Mouse (Mus musculus) MEL (cell line): ENCODE results near the gene Fgr. TPM values are rescaled to one million over a fixed set of nuclear protein-coding genes. Genes with fewer than 3 reads are reported as not detected.

Experiments
- DNase-seq: peaks from one replicate; pipeline ENCODE4 v3.0.0; 2011; ENCODE audit warnings: low read depth, low spot score
- H3K27ac ChIP-seq: 2 replicates; pipeline ENCODE4 v1.5.1; 2012; ENCODE audit warnings: low read depth, mild to moderate bottlenecking, control low read depth, low read length, moderate library complexity; ENCODE audit not compliant: control insufficient read depth
- H3K27me3 ChIP-seq, 2 experiments: fragments of 150-350 bp in 1 of 2; sonication (generic) in 1 of 2; 2 replicates each; pipeline ENCODE4 v1.6.1; 2012; ENCODE audit warnings: low read length in 2 of 2, mild to moderate bottlenecking in 2 of 2, improper control_type of control experiment in 1 of 2, moderate library complexity in 1 of 2; ENCODE audit not compliant: insufficient read depth in 2 of 2, control insufficient read depth in 1 of 2
- H3K36me3 ChIP-seq, 2 experiments: 2 replicates each; pipeline ENCODE4 v1.6.1; 2012 to 2014; ENCODE audit warnings: low read length in 2 of 2, improper control_type of control experiment in 1 of 2, inconsistent platforms in 1 of 2, mild to moderate bottlenecking in 1 of 2; ENCODE audit not compliant: insufficient read depth in 2 of 2, control insufficient read depth in 1 of 2
- H3K4me1 ChIP-seq, 2 experiments: fragments of 150-350 bp in 1 of 2; sonication (generic) in 1 of 2; 2 replicates each; pipeline ENCODE4 v1.6.1; 2012; ENCODE audit warnings: low read length in 2 of 2, improper control_type of control experiment in 1 of 2, mild to moderate bottlenecking in 1 of 2; ENCODE audit not compliant: insufficient read depth in 2 of 2, control insufficient read depth in 1 of 2
- H3K4me3 ChIP-seq, 2 experiments: fragments of 150-350 bp in 1 of 2; sonication (generic) in 1 of 2; 2 replicates each; pipeline ENCODE4 v1.5.1; 2012; ENCODE audit warnings: low read depth in 2 of 2, low read length in 2 of 2, mild to moderate bottlenecking in 2 of 2, moderate library complexity in 2 of 2, control low read depth in 1 of 2, improper control_type of control experiment in 1 of 2; ENCODE audit not compliant: control insufficient read depth in 1 of 2, insufficient read depth in 1 of 2
- H3K79me2 ChIP-seq: 2 replicates; pipeline ENCODE4 v1.6.1; 2012; ENCODE audit warnings: mild to moderate bottlenecking, low read length, moderate library complexity; ENCODE audit not compliant: control insufficient read depth, poor library complexity, insufficient read depth
- H3K9ac ChIP-seq: 2 replicates; pipeline ENCODE4 v1.6.1; 2012; ENCODE audit warnings: low read depth, mild to moderate bottlenecking, control low read depth, low read length, moderate library complexity; ENCODE audit not compliant: control insufficient read depth, poor library complexity, severe bottlenecking
- H3K9me3 ChIP-seq: fragments of 150-350 bp; sonication (generic); replicated peaks from 2 replicates; pipeline ENCODE4 v1.6.1; 2012; ENCODE audit warnings: mild to moderate bottlenecking, low read length, improper control_type of control experiment, moderate library complexity; ENCODE audit not compliant: insufficient read depth
- CTCF ChIP-seq, 3 experiments: IDR thresholded peaks in 2 of 3; conservative IDR thresholded peaks in 1 of 3; 2 replicates each; pipeline ENCODE4 v1.5.1; 2011 to 2012; ENCODE audit warnings: low read length in 3 of 3, low read depth in 2 of 3, mild to moderate bottlenecking in 2 of 3, improper control_type of control experiment in 1 of 3, inconsistent platforms in 1 of 3, mixed read lengths in 1 of 3, moderate library complexity in 1 of 3; ENCODE audit not compliant: control insufficient read depth in 1 of 3, insufficient read depth in 1 of 3, poor library complexity in 1 of 3, severe bottlenecking in 1 of 3
- ELF1 ChIP-seq: IDR thresholded peaks from 2 replicates; pipeline ENCODE4 v1.6.1; 2014; ENCODE audit warnings: low read depth, mild to moderate bottlenecking, inconsistent platforms, low read length, improper control_type of control experiment, moderate library complexity
- EP300 ChIP-seq, 2 experiments: IDR thresholded peaks; 2 replicates each; pipeline ENCODE4 v1.6.1; 2011; ENCODE audit warnings: improper control_type of control experiment in 2 of 2, low read length in 2 of 2, low read depth in 1 of 2, mild to moderate bottlenecking in 1 of 2
- MXI1 ChIP-seq: IDR thresholded peaks from 2 replicates; pipeline ENCODE4 v1.6.1; 2011; ENCODE audit warnings: mild to moderate bottlenecking, low read depth, low read length, improper control_type of control experiment
- MYB ChIP-seq: IDR thresholded peaks from 2 replicates; pipeline ENCODE4 v1.6.1; 2011; ENCODE audit warnings: mild to moderate bottlenecking, low read depth, low read length, improper control_type of control experiment
- NELFE ChIP-seq: IDR thresholded peaks from 2 replicates; pipeline ENCODE4 v1.6.1; 2011; ENCODE audit warnings: low read depth, low read length, improper control_type of control experiment
- RAD21 ChIP-seq: IDR thresholded peaks from 2 replicates; pipeline ENCODE4 v1.6.1; 2011; ENCODE audit warnings: mild to moderate bottlenecking, low read depth, low read length, improper control_type of control experiment
- RCOR1 ChIP-seq: IDR thresholded peaks from 2 replicates; pipeline ENCODE4 v1.6.1; 2012; ENCODE audit warnings: low read depth, mild to moderate bottlenecking, inconsistent platforms, low read length, improper control_type of control experiment
- SIN3A ChIP-seq: IDR thresholded peaks from 2 replicates; pipeline ENCODE4 v1.6.1; 2012; ENCODE audit warnings: low read length, improper control_type of control experiment, inconsistent platforms
- SMC3 ChIP-seq: IDR thresholded peaks from 2 replicates; pipeline ENCODE4 v1.6.1; 2011; ENCODE audit warnings: low read depth, low read length, improper control_type of control experiment
- USF1 ChIP-seq: IDR thresholded peaks from 2 replicates; pipeline ENCODE4 v1.6.1; 2014; ENCODE audit warnings: low read depth, mild to moderate bottlenecking, inconsistent platforms, low read length, improper control_type of control experiment, moderate library complexity
- USF2 ChIP-seq, 2 experiments: IDR thresholded peaks; 2 replicates each; pipeline ENCODE4 v1.6.1; 2011 to 2012; ENCODE audit warnings: improper control_type of control experiment in 2 of 2, low read length in 2 of 2, borderline replicate concordance in 1 of 2, inconsistent platforms in 1 of 2, low read depth in 1 of 2, mild to moderate bottlenecking in 1 of 2; ENCODE audit not compliant: insufficient read depth in 1 of 2
- ZNF384 ChIP-seq: IDR thresholded peaks from 2 replicates; pipeline ENCODE4 v1.6.1; 2012; ENCODE audit warnings: low read depth, mild to moderate bottlenecking, inconsistent platforms, low read length, improper control_type of control experiment
- polyA plus RNA-seq, 2 experiments: library from polyadenylated mRNA; stranded (reverse) in 1 of 2; unstranded in 1 of 2; fragments of >175 nt in 1 of 2; fragments of >200 nt in 1 of 2; gene quantifications; 2 replicates each; pipeline versions ENCODE4 v1.2.1 to v1.2.4; 2012; ENCODE audit warnings: low replicate concordance in 2 of 2, low read depth in 1 of 2; ENCODE audit not compliant: insufficient read length in 2 of 2, insufficient read depth in 1 of 2, missing spikeins in 1 of 2
- total RNA-seq: library from RNA; depleted of rRNA; stranded (reverse); fragments of 300-350 nt; gene quantifications from 2 replicates; pipeline ENCODE4 v1.2.3, GENCODE M21; 2012

Gene Fgr
- total and polyA plus RNA-seq, 3 experiments = not detected

DNA sequence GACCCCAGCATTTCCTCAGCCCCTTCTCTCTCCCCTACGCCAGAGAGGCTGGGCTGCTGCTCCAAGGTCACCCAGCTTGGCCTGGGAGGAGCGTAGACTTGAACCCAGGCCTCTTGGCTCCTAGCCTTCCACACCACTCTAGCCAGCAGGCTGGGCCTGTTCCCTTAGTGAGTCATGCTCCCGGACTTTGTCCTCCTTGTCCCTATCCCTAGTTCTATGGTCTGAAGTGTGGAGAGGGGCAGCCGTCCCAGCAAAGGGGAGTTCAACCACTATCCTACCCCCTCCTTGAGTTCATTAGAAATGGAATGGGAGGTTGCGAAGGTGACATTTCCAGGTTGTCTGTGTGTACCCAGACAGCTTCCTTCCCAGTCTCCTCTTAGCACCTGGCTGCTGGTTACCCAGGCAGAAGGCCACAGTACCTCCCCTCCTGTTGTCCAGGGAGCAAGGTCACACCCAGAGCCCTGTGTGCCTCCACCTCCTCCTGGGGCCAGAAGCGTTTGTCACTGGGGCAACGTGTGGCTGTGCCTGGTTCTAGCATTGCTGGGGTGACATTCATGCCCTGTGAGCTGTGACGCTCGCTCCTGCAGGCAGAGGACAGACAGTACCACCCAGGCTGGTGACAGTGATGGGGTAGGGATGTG, 76.4 kb downstream of the Fgr start:
- no peak overlapping the region for H3K27ac ChIP-seq
- H3K36me3 ChIP-seq = no peaks in the 10 kb centered on the region
- no peaks in the 10 kb centered on the region for H3K79me2 ChIP-seq
- H3K9ac ChIP-seq = no peak overlapping the region
- peaks cover 4 to 5% of the 10 kb centered on the region in 2 experiments; a peak in 2 of 4 replicates for H3K4me1 ChIP-seq
- no peak for DNase-seq
- no peak overlapping the region for H3K4me3 ChIP-seq
- TF ChIP-seq CTCF (IDR thresholded peaks at IDR 0.05 in 2 of 3, conservative IDR thresholded peaks at IDR 0.05 in 1 of 3; ENCODE audit: control insufficient read depth in 1 of 3, insufficient read depth in 1 of 3, low read depth in 2 of 3, low read length in 3 of 3, poor library complexity in 1 of 3, severe bottlenecking in 1 of 3) = no peak
- TF ChIP-seq ELF1 = no peak
- TF ChIP-seq USF1 = no peak
- TF ChIP-seq NELFE = no peak
- H3K27me3 ChIP-seq = no peaks in the 10 kb centered on the region
- H3K9me3 ChIP-seq = no peaks in the 10 kb centered on the region

- TF ChIP-seq RCOR1 (no peak), MYB (no peak), USF2 (IDR thresholded peaks at IDR 0.05; ENCODE audit: borderline replicate concordance in 1 of 2, insufficient read depth in 1 of 2, low read depth in 1 of 2, low read length in 2 of 2) (no peak), NELFE (no peak), ZNF384 (no peak), EP300 (IDR thresholded peaks at IDR 0.05; ENCODE audit: low read depth in 1 of 2, low read length in 2 of 2) (no peak), SMC3 (no peak), SIN3A (no peak), RAD21 (no peak), ELF1 (no peak), MXI1 (no peak)
- TF ChIP-seq, all 39 proteins: peak for 0
- Histone ChIP-seq H3K9me3 (no peaks in the 10 kb centered on the region), H3K4me3 (no peak overlapping the region), H3K4me1 (peaks cover 1% of the 10 kb centered on the region in 2 experiments; a peak in 3 of 4 replicates), H3K9ac (no peak overlapping the region), H3K36me3 (no peaks in the 10 kb centered on the region), H3K27ac (no peak overlapping the region), H3K27me3 (no peaks in the 10 kb centered on the region), H3K79me2 (no peaks in the 10 kb centered on the region)
- DNase-seq = no peak
These were observed 77.1 kb downstream of the Fgr start for GRCm38 (mm10) chr4:133050837-133051549.
